Mouse (Mus musculus): ENCODE measurements around the gene Col25a1.

Col25a1 gene

GRCm38 (mm10) chr3:130131201-130131600 lies at the start of gene Col25a1:
Gene Col25a1 (plus strand): TSS chr3:130131501.
- DNase-seq (ENCODE audit: low read depth, low spot score) = no peak

GRCm38 (mm10) chr3:130083312-130083711 lies 48.0 kb upstream of the Col25a1 start:
- DNase-seq (ENCODE audit: low read depth, low spot score) = no peak

GRCm38 (mm10) chr3:130086372-130087080 lies 44.8 kb upstream of the Col25a1 start:
- DNase-seq (ENCODE audit: low read depth, low spot score) = no peak

- no peak for DNase-seq (ENCODE audit: low read depth, low spot score)
These were observed 43.8 kb upstream of the Col25a1 start for GRCm38 (mm10) chr3:130087466-130087865.

GRCm38 (mm10) chr3:130088654-130089053 lies 42.6 kb upstream of the Col25a1 start:
- no peak for DNase-seq (ENCODE audit: low read depth, low spot score)

- DNase-seq (ENCODE audit: low read depth, low spot score) = no peak
These were observed 40.8 kb upstream of the Col25a1 start for GRCm38 (mm10) chr3:130090460-130090859.

GRCm38 (mm10) chr3:130094125-130094704 lies 37.1 kb upstream of the Col25a1 start:
- no peak for DNase-seq (ENCODE audit: low read depth, low spot score)

- DNase-seq (ENCODE audit: low read depth, low spot score) = peak; percentile 55
These were observed 36.0 kb upstream of the Col25a1 start for GRCm38 (mm10) chr3:130095160-130095781.

- DNase-seq (ENCODE audit: low read depth, low spot score) = peak; percentile 34
These were observed 27.8 kb upstream of the Col25a1 start for GRCm38 (mm10) chr3:130103486-130103885.

GRCm38 (mm10) chr3:130104471-130104870 lies 26.8 kb upstream of the Col25a1 start:
- no peak for DNase-seq (ENCODE audit: low read depth, low spot score)

- no peak for DNase-seq (ENCODE audit: low read depth, low spot score)
These were observed 14.4 kb upstream of the Col25a1 start for GRCm38 (mm10) chr3:130116886-130117285.

- no peak for DNase-seq (ENCODE audit: low read depth, low spot score)
These were observed 3.5 kb upstream of the Col25a1 start for GRCm38 (mm10) chr3:130127840-130128239.

- DNase-seq (ENCODE audit: low read depth, low spot score) = no peak
These were observed 2.7 kb upstream of the Col25a1 start for GRCm38 (mm10) chr3:130128564-130128963.

GRCm38 (mm10) chr3:130129635-130130206 lies 1.6 kb upstream of the Col25a1 start:
- no peak for DNase-seq (ENCODE audit: low read depth, low spot score)

- DNase-seq (ENCODE audit: low read depth, low spot score) = no peak
These were observed 5.9 kb downstream of the Col25a1 start for GRCm38 (mm10) chr3:130137204-130137603.

- DNase-seq (ENCODE audit: low read depth, low spot score) = no peak
These were observed 6.3 kb downstream of the Col25a1 start for GRCm38 (mm10) chr3:130137640-130138039.

- DNase-seq (ENCODE audit: low read depth, low spot score) = no peak
These were observed 14.6 kb downstream of the Col25a1 start for GRCm38 (mm10) chr3:130145874-130146273.

- DNase-seq (ENCODE audit: low read depth, low spot score) = no peak
These were observed 16.5 kb downstream of the Col25a1 start for GRCm38 (mm10) chr3:130147827-130148226.

- no peak for DNase-seq (ENCODE audit: low read depth, low spot score)
These were observed 17.9 kb downstream of the Col25a1 start for GRCm38 (mm10) chr3:130149180-130149579.

- DNase-seq (ENCODE audit: low read depth, low spot score) = no peak
These were observed 21.8 kb downstream of the Col25a1 start for GRCm38 (mm10) chr3:130153117-130153516.

- no peak for DNase-seq (ENCODE audit: low read depth, low spot score)
These were observed 26.2 kb downstream of the Col25a1 start for GRCm38 (mm10) chr3:130157551-130157950.

- no peak for DNase-seq (ENCODE audit: low read depth, low spot score)
These were observed 28.6 kb downstream of the Col25a1 start for GRCm38 (mm10) chr3:130159906-130160305.

- DNase-seq (ENCODE audit: low read depth, low spot score) = no peak
These were observed 29.6 kb downstream of the Col25a1 start for GRCm38 (mm10) chr3:130160902-130161301.

Data from CD4-positive, CD25-positive, alpha-beta regulatory T cell, adult 2 months (primary cell).